Mouse (Mus musculus): ENCODE data around the gene Gm49398. TPM values are rescaled to one million over a fixed set of nuclear protein-coding genes. Genes with fewer than 3 reads are reported as not detected.

Gene Gm49398
- not detected in 2 replicates for polyA plus RNA-seq (2012; rRNA removed)

- no peak for DNase-seq
- 82% methylated on average over 2 of the region's 2 CpGs for WGBS
- Histone ChIP-seq H3K27me3 (replicated peaks; ENCODE audit: control insufficient read depth, insufficient read depth, low read length) (no peaks in the 10 kb centered on the region), H3K27ac (ENCODE audit: insufficient read depth, low read depth, low read length) (no peak within 1 kb of the TSS), H3K4me1 (ENCODE audit: control insufficient read depth, insufficient read depth, low read length) (no peaks in the 10 kb centered on the region), H3K36me3 (ENCODE audit: control insufficient read depth, insufficient read depth, low read length) (no peaks in the 10 kb centered on the region), H3K4me3 (ENCODE audit: insufficient read depth, low read depth, low read length) (no peak within 1 kb of the TSS)
- TF ChIP-seq CTCF (conservative IDR thresholded peaks at IDR 0.05; ENCODE audit: insufficient read depth, insufficient read length, low read depth, low read length) (no peak), POLR2A (IDR thresholded peaks at IDR 0.05; ENCODE audit: low read depth, low read length) (no peak)
Measured at GRCm38 (mm10) chr13:61288739-61289138, at the start of gene Gm49398. Gene Gm49398 (minus strand): TSS chr13:61288839.

GRCm38 (mm10) chr13:61255258-61255657 is 33.4 kb downstream of the Gm49398 start, which contains the start of gene Cts8:
Gene Cts8 (minus strand): TSS chr13:61255358.
- 82% methylated on average over 2 of the region's 2 CpGs for WGBS
- Histone ChIP-seq H3K36me3 (ENCODE audit: control insufficient read depth, insufficient read depth, low read length) (no peaks in the 10 kb centered on the region), H3K4me3 (ENCODE audit: insufficient read depth, low read depth, low read length) (no peak within 1 kb of the TSS), H3K27me3 (replicated peaks; ENCODE audit: control insufficient read depth, insufficient read depth, low read length) (no peaks in the 10 kb centered on the region), H3K27ac (ENCODE audit: insufficient read depth, low read depth, low read length) (no peak within 1 kb of the TSS), H3K4me1 (ENCODE audit: control insufficient read depth, insufficient read depth, low read length) (no peaks in the 10 kb centered on the region)
- TF ChIP-seq CTCF (conservative IDR thresholded peaks at IDR 0.05; ENCODE audit: insufficient read depth, insufficient read length, low read depth, low read length): no peak
- no peak for TF ChIP-seq POLR2A (IDR thresholded peaks at IDR 0.05; ENCODE audit: low read depth, low read length)
- no peak for DNase-seq

- Histone ChIP-seq H3K27ac (ENCODE audit: insufficient read depth, low read depth, low read length) (no peak overlapping the region), H3K4me1 (ENCODE audit: control insufficient read depth, insufficient read depth, low read length) (no peaks in the 10 kb centered on the region), H3K4me3 (ENCODE audit: insufficient read depth, low read depth, low read length) (no peak overlapping the region), H3K36me3 (ENCODE audit: control insufficient read depth, insufficient read depth, low read length) (no peaks in the 10 kb centered on the region), H3K27me3 (replicated peaks; ENCODE audit: control insufficient read depth, insufficient read depth, low read length) (no peaks in the 10 kb centered on the region)
- TF ChIP-seq CTCF (conservative IDR thresholded peaks at IDR 0.05; ENCODE audit: insufficient read depth, insufficient read length, low read depth, low read length) (peak; percentile 69), POLR2A (IDR thresholded peaks at IDR 0.05; ENCODE audit: low read depth, low read length) (no peak)
- 54% methylated on average over 13 of the region's 13 CpGs for WGBS
- DNase-seq: peak; percentile 56
Measured at GRCm38 (mm10) chr13:61241076-61241947, 47.3 kb downstream of the Gm49398 start.

- TF ChIP-seq CTCF (conservative IDR thresholded peaks at IDR 0.05; ENCODE audit: insufficient read depth, insufficient read length, low read depth, low read length) (no peak), POLR2A (IDR thresholded peaks at IDR 0.05; ENCODE audit: low read depth, low read length) (no peak)
- 84% methylated on average over 3 of the region's 3 CpGs for WGBS
Measured at GRCm38 (mm10) chr13:61203310-61203709, 85.3 kb downstream of the Gm49398 start, which contains the start of gene Cts6. Gene Cts6 (minus strand): TSS chr13:61203410.

More at GRCm38 (mm10) chr13:61203310-61203709, 85.3 kb downstream of the Gm49398 start, which contains the start of gene Cts6:
- no peak within 1 kb of the TSS for H3K27ac ChIP-seq (ENCODE audit: insufficient read depth, low read depth, low read length)
- no peak for DNase-seq
- H3K4me3 ChIP-seq (ENCODE audit: insufficient read depth, low read depth, low read length): no peak within 1 kb of the TSS
- H3K27me3 ChIP-seq (replicated peaks; ENCODE audit: control insufficient read depth, insufficient read depth, low read length): no peaks in the 10 kb centered on the region
- no peaks in the 10 kb centered on the region for H3K4me1 ChIP-seq (ENCODE audit: control insufficient read depth, insufficient read depth, low read length)
- no peaks in the 10 kb centered on the region for H3K36me3 ChIP-seq (ENCODE audit: control insufficient read depth, insufficient read depth, low read length)

Other genes with a start within 250 kb of the Gm49398 start
- gene Ctsq, start 248.2 kb downstream of the Gm49398 start, polyA plus RNA-seq (2012; rRNA removed): not detected in 2 replicates
- not detected in 2 replicates for gene Ctsr, start 124.6 kb downstream of the Gm49398 start, polyA plus RNA-seq (2012; rRNA removed)
- not detected in 2 replicates for gene Cts6, start 85.4 kb downstream of the Gm49398 start, polyA plus RNA-seq (2012; rRNA removed)
- gene Cts8, start 33.5 kb downstream of the Gm49398 start, polyA plus RNA-seq (2012; rRNA removed): not detected in 2 replicates
- not detected in 2 replicates for gene Cts7, start 69.4 kb upstream of the Gm49398 start, polyA plus RNA-seq (2012; rRNA removed)